Mouse (Mus musculus) right cerebral cortex, postnatal 4 days (tissue): ENCODE measurements around the gene Bmp3.

Source experiments
- DNase-seq: peaks from one replicate; pipeline ENCODE4 v3.0.0-alpha.2; 2022

Bmp3 gene

DNA sequence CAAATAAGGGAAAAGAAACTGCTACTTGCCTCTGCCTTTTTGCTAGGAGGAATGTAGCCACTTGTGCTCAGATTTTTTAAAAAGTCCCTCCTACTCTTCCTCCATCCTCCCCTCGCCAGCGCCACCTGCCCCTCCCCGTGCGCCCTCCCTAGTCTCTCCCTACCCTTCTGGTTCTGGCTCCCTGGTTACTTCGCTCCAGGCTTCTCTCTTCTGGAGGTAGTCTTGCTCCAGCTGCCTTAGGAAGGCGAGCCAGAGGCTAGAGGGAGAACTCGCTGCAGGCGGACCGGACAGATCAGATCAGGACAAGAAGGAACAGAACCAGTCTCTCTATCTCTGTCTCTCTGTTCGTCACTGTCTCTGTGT, at the start of gene Bmp3:
Bmp3 (plus strand) TSS at position 152 of the 363 bp plus-strand sequence.
- peak; percentile 45 for DNase-seq

- no peak for DNase-seq
These were observed 49.5 kb upstream of the Bmp3 start for GRCm38 (mm10) chr5:98804761-98805160.

DNA sequence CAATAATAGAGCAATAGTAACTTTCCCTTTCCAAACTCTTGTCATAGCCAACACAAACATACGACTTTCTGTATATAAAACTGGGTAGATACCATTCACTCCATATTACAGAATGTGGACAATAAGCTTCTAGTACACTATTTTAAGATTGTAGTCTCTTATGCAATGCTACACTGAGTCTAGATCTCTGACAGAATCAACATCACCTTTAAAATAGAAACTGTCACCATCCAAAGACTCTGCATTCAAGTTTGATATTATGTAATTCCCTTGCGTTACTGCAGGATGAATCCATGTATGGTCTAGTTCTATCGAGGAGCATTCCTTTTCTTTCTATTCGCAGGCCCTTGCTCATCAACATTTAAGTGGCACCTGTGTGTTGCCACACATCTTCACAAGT, 47.7 kb upstream of the Bmp3 start:
- DNase-seq: no peak

- DNase-seq: peak; percentile 7
These were observed 47.2 kb upstream of the Bmp3 start for GRCm38 (mm10) chr5:98807022-98807421.

DNA sequence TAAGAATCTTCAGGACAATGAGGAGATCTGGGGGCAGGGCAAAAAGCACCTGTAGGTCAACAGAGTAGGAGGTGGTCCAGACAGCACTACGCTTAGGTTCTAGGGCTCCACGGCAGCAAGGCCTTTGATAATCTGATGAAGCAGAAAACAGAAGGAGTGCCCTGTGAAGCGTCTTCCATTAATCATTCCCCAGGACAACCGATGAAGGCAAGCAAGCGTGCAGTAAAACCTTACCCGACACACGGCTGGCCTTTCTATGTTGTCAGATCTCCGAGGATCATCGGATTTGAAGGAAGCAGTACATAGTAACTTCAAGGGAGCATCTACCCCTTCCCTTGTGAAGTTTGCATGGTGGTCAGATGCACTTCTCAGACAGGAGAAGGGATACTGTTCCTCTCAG, 46.3 kb upstream of the Bmp3 start:
- DNase-seq: no peak

DNA sequence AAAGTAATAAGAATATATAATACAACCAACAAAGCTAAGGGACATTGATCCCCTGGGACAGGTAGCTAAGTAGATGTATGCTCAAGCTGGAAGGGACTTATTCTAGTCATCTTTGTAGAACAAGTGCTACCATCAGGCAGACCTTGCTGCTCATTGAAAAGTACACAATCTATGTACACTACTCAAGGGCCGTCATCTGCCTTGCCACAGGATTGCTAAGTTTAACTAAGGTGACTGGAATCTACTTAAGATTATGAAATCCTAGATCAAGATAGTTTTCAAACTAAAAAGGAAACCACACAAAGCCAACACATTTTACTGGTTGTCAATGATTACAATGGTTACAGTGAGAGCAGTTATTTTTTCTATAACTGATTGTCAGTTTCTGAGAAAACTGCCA, 41.8 kb upstream of the Bmp3 start:
- no peak for DNase-seq

GRCm38 (mm10) chr5:98815269-98815668, 38.9 kb upstream of the Bmp3 start:
- no peak for DNase-seq

DNA sequence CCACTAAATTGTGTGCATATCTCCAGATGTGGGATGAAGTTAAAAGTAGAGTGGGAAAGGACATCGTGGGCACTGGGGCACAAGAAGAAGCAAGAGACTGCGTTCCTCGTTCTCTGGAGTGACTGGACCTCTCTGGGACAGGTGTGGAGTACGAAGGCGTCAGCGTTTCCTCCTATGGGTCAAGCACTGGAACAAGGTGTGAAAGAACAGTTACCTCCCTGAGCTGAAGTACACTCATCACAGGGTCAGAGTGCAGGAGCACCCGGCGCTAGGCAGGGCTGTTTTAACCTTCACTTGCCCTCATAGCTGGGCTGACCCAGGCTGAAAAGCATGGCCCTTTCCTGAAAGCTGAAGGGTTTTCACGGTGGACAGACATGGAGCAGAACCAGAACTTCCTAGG, 20.5 kb upstream of the Bmp3 start:
- no peak for DNase-seq

DNA sequence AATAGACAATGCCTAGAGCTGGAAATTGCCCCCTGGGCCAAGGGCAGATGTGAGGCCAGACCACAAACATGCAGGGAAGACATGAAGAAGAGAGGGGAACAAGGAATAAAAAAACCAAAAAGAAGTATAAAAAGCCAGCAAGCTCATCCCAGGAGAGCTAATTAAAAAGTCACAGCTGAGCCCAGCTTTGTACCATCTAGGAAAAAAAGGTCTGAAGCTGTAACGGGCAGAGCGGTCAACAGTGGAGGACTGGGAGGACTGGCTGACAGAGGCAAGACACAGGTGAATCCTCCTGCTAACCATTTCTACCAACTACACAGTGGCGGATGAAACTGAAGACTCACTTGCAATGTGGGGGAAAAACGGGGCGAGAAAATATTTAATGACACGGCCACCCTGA, 19.9 kb upstream of the Bmp3 start:
- DNase-seq: no peak

GRCm38 (mm10) chr5:98842600-98843310, 11.5 kb upstream of the Bmp3 start:
- DNase-seq: no peak

DNA sequence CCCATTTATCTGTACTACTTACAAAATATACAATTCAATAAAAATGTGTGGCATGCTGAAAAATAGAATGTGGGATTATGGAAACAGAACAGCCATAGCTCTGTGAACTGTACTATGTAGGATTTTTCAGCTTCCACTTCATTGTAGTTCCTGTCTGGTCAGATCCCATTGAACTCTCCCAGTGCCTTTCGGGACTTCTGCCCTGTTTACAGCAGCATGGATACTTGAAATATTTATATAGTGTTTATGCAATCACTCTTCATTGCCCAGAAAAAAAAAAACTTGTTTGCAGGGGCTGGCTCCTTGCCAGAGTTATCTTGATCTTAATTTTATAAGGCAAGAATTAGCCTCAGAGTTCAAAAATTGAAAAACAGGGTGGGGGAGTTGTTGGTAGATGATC, 9.6 kb upstream of the Bmp3 start:
- DNase-seq: no peak

DNA sequence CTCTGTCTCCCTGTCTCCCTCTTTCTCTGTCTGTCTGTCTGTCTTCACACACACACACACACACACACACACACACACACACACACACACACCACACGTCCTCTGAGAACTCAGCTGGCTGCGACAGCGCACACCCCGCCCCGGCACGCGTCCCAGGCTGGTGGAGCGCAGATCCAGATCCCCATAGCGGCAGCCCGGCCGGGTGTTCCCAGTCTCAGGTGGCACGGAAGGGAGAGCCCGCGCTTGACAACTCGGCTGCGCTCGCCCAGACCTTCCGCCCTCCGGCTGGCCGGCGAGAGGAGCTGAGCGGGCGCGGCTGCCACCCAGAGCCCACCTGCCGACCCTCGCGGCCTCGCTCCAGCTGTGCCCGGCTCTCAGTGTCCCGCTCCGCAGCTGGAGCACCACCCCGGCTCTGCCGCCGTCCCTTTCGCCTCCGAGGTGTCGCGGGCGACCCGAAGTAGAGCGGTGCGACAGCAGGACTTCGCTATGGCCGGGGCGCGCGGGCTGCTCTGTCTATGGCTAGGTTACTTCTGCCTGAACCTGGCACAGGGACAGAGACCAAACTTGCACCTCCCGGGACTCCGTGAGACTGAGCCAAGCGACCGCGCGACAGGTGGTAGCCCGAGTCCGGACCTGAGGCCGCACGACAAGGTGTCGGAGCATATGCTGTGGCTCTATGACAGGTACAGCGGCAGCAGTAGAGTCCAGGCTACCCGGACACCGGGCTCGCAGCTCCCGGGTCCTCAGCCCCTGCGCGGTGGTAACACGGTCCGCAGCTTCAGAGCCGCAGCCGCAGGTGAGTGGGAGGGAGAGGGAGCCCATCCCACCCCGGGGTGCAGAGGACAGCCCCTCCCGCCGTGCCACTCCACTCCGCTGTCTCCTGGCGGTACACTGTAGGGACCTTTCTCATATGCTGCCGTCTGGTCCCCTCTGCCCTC, 681 bp downstream of the Bmp3 start:
- DNase-seq: peak; percentile 49

DNA sequence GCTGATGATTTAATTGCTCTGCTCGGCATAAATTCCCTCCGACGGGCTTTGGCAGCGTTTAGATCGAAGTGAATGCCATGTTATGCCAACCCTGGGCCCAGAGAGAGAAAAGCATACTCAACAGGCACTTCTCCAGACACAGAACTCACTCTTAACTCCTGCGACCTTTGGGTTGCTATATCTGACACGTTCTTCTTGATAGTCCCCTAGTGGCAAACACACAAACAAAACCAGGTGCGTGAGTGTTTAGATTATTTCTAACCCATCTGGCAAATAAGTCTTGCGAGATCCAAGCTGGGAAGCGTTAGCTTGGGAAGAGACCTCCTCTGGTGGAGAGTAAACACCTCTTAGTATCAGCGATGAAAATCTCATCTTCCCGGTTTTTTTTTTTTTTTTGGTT, 1.5 kb downstream of the Bmp3 start:
- DNase-seq: no peak

GRCm38 (mm10) chr5:98856356-98856755, 2.1 kb downstream of the Bmp3 start:
- peak; percentile 13 for DNase-seq

DNA sequence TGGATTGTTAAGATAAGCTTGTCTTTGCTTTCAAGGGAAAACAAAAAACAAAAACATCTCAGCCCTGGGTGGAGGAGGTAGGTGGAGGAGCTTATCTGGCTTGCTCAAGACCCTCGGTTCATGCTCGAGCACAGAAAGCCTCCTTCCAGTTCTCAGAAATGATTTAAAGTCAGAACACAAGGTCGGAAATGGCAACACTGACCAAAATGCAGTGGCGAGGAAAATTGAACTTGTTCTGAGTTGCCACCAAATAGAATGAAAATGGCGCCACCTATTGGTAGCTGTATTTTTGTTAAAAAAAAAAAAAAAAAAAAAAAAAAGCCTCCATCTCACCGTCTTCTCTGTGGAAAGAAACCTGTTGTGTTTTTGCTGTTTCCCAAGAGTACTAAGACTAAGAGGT, 9.7 kb downstream of the Bmp3 start:
- peak; percentile 12 for DNase-seq

DNA sequence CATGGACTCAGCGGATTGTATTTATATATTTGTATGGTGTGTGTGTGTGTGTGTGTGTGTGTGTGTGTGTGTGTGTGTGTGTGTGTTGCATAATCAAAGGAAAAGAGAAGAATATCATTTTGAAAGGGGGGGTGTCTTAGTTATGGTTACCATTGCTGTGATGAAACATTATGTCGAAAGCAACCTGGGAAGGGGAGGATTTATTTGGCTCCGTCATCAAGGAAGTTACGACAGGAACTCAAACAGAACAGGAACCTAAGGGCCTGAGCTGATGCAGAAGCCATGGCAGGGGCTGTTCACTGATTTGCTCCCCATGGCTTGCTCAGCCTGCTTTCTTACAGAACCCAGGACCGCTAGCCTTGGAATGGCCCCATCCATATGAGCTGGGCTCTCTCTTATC, 10.9 kb downstream of the Bmp3 start:
- DNase-seq: no peak

DNA sequence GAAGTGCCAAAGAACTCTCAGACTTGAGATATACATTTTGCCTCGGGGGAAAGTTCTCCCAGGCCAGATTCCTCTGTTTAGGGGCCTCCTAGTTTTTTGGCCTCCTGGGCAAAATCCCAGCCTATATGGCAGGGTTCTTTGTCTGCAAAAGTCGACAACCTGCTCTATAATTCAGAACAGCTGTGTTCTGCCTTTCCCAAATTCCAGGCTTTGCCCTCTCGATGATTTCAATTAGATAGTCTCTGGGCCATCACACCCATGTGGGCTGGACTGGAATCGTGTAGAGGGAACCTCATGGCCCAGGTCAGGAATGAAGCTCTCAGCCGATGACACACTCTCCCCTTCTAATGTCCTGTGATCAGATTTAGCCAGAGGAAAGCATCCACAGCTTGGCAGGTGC, 21.8 kb downstream of the Bmp3 start:
- DNase-seq: no peak

DNA sequence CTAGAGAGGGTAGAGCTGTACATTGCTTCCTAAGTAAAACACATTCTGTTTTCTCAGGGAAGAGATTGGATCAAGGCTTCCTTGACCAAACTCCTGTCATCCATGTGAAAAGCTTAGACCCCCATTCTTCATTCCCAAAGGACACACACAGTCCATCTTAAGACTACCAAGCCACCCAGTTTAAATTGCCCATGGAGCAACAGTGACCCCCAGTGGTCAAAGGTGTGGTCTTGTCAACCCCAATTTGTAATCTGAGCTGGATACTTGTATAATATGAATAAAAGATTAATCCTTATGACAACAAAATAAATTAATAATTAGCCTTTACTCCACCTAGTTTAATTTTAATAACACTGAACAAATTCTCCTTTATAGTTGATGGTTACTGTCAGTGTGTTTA, 24.7 kb downstream of the Bmp3 start:
- DNase-seq: peak; percentile 62

- DNase-seq: no peak
These were observed 27.9 kb downstream of the Bmp3 start for GRCm38 (mm10) chr5:98882096-98882495.

DNA sequence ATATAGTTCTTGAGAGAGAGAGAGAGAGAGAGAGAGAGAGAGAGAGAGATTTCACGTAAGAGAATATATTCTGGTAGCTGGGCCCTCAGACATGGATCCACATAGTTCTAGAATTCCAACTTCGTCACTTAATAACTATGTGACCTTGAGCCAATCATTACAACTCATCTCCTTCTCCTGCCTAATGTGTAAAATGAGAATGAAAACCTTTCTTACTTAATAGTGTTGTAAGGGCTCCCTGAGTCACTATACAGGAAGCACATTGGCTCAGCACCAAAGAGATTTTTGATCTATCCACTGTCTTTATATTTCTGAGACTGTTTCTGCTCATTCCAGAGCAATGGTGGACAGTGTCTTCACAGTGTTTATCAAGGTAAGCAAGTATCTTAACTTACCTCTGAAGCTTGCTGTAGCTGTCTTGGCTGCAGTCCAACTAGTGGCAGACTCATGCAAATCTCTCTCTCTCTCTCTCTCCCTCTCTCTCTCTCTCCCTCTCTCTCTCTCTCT, 36.4 kb downstream of the Bmp3 start:
- no peak for DNase-seq

GRCm38 (mm10) chr5:98894281-98894680, 40.1 kb downstream of the Bmp3 start:
- DNase-seq: no peak

DNA sequence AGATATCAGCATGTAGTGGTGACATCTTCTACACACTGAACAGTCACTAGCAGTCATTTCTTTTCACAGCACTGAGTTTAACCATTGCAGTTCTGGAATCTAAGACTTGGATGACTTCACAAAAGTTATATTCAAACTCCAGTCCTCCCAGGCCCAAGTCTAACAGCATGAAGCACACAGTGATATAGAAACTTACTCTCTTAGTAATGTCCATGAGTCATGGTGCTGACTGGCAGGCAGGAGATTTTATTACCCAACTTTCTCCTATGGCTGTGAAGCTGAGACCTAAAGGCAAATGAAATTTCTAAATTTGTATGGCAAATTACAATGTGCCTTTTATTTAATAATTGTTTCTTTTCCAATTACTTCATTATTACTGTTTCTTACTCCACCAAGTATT, 43.7 kb downstream of the Bmp3 start:
- DNase-seq: no peak

DNA sequence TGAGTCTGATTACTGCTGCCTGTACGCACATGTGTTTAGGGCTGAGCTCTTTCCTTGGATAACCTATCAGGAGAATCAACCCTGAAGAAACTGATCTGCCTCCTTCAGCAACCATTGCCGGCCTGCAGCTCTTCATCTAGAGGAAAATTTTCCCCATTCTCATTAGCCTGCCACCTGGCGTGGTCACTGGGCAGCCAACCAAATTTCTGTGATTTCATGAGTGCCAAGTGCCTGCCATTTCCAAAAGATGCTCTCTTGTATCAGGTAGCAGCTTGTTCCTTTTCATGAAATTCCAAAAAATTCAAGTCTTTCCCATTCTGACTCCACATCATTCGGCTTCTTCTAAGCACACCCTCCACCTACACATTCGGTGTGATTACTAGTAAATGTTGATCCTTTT, 46.7 kb downstream of the Bmp3 start:
- no peak for DNase-seq

GRCm38 (mm10) chr5:98902339-98902738, 48.1 kb downstream of the Bmp3 start:
- DNase-seq: no peak
